Mouse (Mus musculus) erythroblast, embryonic 14.5 days (primary cell): ENCODE results near the gene Chp2. TPM values are rescaled to one million over a fixed set of nuclear protein-coding genes. Genes with fewer than 3 reads are reported as not detected.

ENCODE experiments used
- H3K27me3 ChIP-seq: 2 replicates; pipeline ENCODE4 v1.6.1; 2012; ENCODE audit warnings: inconsistent platforms; ENCODE audit not compliant: control insufficient read depth
- H3K36me3 ChIP-seq: 2 replicates; pipeline ENCODE4 v1.6.1; 2012; ENCODE audit warnings: mild to moderate bottlenecking, inconsistent platforms; ENCODE audit not compliant: control insufficient read depth
- H3K4me1 ChIP-seq: 2 replicates; pipeline ENCODE4 v1.6.1; 2012; ENCODE audit warnings: inconsistent platforms; ENCODE audit not compliant: control insufficient read depth
- H3K4me3 ChIP-seq: replicated peaks from 2 replicates; pipeline ENCODE3; 2012; ENCODE audit warnings: moderate library complexity, mild to moderate bottlenecking, inconsistent platforms
- H3K9me3 ChIP-seq: 2 replicates; pipeline ENCODE4 v1.6.1; 2012; ENCODE audit warnings: low read length, inconsistent platforms, mixed read lengths; ENCODE audit not compliant: control insufficient read depth
- GATA1 ChIP-seq: IDR thresholded peaks from 2 replicates; pipeline ENCODE4 v1.6.1; 2012; ENCODE audit warnings: low read length, inconsistent platforms, mixed read lengths
- TAL1 ChIP-seq: IDR thresholded peaks from 3 replicates; pipeline ENCODE4 v1.6.1; 2012; ENCODE audit warnings: low read length, inconsistent platforms, mixed read lengths
- polyA plus RNA-seq: library from polyadenylated mRNA; stranded (reverse); fragments of >175 nt; gene quantifications from 2 replicates; pipeline ENCODE4 v1.2.3, GENCODE M21; 2012

The Chp2 gene
- polyA plus RNA-seq, 1 experiment: not detected

DNA sequence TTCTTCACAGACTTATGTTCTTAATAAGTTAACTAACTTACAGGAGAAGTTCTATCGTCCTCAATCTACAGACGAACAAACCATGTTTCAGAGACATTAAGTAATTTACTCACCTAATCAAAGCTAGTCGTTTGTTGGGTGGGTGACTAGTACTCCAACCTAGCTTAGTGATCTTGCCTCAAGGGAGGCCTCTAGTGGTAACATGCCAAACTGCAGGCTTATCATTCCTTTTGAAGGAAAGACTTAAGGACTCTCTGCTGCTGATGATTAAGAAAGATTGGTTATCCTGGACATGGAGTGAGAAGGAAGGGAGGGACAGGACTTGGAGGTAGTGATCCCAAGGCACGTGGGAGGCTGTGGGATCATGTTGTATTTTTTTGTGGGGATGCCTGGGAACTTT is 22.0 kb upstream of the Chp2 start:
- no peaks in the 10 kb centered on the region for H3K36me3 ChIP-seq
- H3K4me1 ChIP-seq: peaks cover 8% of the 10 kb centered on the region
- TF ChIP-seq TAL1 (no peak), GATA1 (no peak)
- no peaks in the 10 kb centered on the region for H3K9me3 ChIP-seq
- H3K4me3 ChIP-seq: no peak overlapping the region
- no peaks in the 10 kb centered on the region for H3K27me3 ChIP-seq

DNA sequence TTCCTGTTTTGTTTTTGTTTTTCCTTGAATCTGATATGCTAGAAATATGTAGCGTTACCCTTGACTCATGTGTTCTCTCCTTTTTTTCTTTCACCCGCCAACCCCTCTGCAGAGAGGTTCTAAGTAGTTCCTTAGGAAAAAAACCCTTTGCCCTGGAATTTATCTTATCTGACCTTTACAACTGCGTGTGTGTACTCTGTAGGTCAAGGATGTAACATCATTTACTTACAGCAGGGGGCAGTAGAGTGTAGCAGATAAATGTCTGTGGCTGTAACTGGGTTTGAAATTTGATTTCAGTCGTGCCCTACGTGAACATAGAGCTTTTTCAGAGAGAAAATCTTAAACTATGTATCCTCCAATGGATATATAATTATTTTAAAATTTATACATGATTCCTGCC is 20.0 kb upstream of the Chp2 start:
- H3K4me3 ChIP-seq: no peak overlapping the region
- peaks cover 8% of the 10 kb centered on the region for H3K4me1 ChIP-seq
- H3K36me3 ChIP-seq: no peaks in the 10 kb centered on the region
- no peak for TF ChIP-seq TAL1
- no peaks in the 10 kb centered on the region for H3K9me3 ChIP-seq
- H3K27me3 ChIP-seq: no peaks in the 10 kb centered on the region

DNA sequence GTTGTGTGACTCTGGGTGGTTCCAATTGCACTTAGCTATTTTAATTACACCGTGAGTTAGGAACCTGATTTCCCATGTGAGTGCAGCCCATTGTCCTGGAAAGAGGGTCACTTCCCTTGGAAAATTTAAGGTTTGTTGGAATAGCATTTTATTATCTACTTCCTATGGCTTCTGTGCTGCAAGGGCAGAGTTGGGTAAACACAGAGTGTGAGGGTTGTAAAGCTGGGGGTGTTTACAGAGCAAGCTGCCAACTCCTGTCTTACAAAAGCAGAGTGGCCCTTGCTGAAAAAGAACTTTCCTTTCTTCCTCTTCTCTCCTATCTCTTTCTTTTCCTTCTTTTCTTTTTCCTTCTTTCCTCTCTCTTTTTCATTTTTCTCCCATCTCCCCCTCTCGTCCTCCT is 15.4 kb upstream of the Chp2 start:
- Histone ChIP-seq H3K4me1 (peaks cover 4% of the 10 kb centered on the region), H3K36me3 (no peaks in the 10 kb centered on the region), H3K4me3 (no peak overlapping the region), H3K9me3 (no peaks in the 10 kb centered on the region), H3K27me3 (no peaks in the 10 kb centered on the region)
- TF ChIP-seq TAL1 (no peak), GATA1 (no peak)

DNA sequence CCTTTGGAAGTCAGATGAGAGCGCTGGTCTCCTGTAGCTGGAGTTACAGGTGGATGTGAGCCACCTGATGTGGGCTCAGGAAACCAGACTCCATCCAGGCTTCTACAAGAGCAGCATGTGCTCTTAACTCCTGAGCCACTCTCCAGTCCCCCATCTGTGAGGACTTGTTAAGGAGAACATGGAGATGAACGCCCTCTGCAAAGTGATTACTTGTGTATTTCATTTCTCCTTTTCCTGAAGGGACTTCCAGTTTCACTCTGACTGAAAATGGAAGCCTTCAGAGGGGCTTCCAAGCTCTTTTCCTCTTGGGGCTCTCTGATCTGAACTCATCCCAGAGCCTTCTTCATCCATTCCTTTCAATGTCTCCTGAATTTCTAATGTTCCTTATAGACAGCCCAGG is 13.2 kb upstream of the Chp2 start:
- no peaks in the 10 kb centered on the region for H3K27me3 ChIP-seq
- no peaks in the 10 kb centered on the region for H3K4me1 ChIP-seq
- no peak for TF ChIP-seq GATA1
- no peak for TF ChIP-seq TAL1
- no peak overlapping the region for H3K4me3 ChIP-seq
- no peaks in the 10 kb centered on the region for H3K9me3 ChIP-seq
- H3K36me3 ChIP-seq: no peaks in the 10 kb centered on the region

DNA sequence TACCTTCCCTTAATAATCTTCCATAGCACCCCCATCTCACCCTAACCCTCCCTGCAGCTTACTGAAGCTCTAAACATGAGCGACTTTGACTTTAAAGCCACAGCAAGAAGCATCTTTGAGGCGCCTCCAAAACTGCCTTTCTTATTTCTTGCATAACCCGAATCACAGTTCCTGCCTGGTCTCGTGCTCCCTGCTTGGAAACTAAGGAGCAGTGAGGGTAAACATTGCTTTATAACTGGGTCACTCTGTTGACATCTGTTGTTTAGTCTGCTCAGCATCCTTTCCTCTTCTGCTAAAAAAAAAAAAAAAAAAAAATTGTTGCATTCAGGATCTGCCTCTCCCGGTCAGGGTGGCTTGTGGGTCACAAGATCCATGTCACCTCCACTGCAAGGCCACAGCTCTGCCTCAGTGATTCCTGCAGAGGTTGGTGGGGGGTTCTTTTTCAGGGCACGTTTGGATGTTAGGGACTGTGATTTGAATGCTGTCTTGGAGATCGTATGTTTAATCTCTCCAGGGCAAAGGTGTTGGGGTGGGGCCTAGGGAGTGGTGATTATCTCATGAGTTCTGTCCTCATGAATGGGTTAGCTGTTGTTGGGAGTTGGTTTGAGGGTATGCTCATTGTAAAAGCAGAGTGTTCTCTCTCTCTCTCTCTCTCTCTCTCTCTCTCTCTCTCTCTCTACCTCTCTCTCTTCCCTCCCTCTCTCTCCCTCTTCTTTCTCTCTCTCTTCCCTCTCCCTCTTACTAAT is 10.8 kb upstream of the Chp2 start:
- Histone ChIP-seq H3K27me3 (no peaks in the 10 kb centered on the region), H3K4me1 (no peaks in the 10 kb centered on the region), H3K9me3 (no peaks in the 10 kb centered on the region), H3K36me3 (no peaks in the 10 kb centered on the region), H3K4me3 (no peak overlapping the region)
- TF ChIP-seq TAL1: no peak
- no peak for TF ChIP-seq GATA1

DNA sequence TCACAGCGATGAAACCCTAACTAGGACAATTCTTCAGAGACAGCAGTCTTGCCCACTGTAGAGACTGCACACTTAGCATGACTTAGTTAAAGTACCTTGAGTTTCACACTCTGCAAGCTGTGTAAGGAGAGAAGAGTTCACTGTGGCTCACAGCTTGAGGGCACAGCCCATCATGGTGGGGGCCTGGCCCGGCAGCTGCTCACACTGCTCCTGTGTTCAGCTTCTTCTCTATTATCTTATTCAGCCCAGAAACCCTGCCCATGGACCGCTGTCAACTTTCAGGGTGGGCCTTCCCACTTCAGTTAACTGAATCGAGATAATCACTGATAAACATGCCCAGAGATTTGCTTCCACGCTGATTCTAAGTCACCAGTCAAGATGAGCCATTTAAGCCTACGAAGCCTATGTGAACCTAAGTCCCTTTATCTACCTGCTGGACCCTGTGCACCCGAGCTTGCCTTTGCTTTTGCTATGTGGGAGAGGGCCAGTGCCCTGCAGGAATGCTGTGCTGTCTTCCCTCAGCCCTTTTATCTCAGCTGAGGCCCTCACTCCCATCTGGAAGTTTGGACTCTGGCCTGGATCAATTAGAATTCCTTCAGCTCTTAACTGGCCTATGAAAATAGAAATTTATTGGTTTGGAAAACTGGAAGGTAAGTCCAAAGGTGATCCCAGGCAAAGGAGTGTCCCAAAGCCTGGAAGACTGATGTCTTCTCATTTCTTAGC is 6.9 kb downstream of the Chp2 start:
- no peaks in the 10 kb centered on the region for H3K9me3 ChIP-seq
- H3K36me3 ChIP-seq: no peaks in the 10 kb centered on the region
- TF ChIP-seq GATA1 (no peak), TAL1 (no peak)
- no peak overlapping the region for H3K4me3 ChIP-seq
- H3K27me3 ChIP-seq: no peaks in the 10 kb centered on the region
- no peaks in the 10 kb centered on the region for H3K4me1 ChIP-seq

DNA sequence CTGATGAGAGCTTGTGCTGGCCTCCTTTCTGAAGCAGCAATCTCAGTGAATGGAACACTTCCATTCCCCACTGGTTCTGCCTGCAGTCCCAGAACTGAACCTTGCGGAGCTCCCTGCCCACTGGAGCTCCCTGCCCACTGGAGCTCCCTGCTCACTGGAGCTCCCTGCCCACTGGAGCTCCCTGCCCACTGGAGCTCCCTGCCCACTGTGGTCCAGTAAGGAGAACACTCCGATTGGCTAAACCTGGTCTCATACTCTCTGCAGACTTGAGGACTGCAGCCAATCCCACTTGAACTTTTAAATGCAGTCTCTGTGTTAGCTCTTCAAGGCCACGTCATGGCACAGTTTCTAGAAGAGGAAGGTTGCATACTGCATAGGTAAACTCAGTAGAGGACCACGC is 7.4 kb downstream of the Chp2 start:
- no peak overlapping the region for H3K4me3 ChIP-seq
- no peaks in the 10 kb centered on the region for H3K27me3 ChIP-seq
- H3K36me3 ChIP-seq: no peaks in the 10 kb centered on the region
- TF ChIP-seq TAL1 (no peak), GATA1 (no peak)
- no peaks in the 10 kb centered on the region for H3K4me1 ChIP-seq
- no peaks in the 10 kb centered on the region for H3K9me3 ChIP-seq

DNA sequence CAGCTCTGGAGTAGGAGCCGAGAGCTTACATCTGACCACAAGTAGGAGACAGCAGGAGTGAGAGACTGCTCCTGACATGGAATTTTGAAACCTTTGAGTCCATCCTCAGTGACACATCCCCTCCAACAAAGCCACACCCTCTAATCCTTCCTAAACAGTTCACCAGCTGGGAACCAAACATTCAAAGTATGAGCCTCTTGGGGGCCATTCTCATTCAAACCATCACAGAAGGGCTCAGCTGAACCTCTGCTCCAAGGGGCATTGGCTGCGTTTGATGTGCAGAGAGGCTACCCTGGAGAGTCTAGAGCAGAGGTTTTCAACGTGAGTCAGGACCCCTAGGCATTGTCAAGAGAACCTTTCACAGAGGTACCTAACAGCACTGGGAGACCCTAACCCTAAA is 10.0 kb downstream of the Chp2 start:
- H3K36me3 ChIP-seq: no peaks in the 10 kb centered on the region
- no peaks in the 10 kb centered on the region for H3K4me1 ChIP-seq
- TF ChIP-seq GATA1 (no peak), TAL1 (no peak)
- no peaks in the 10 kb centered on the region for H3K27me3 ChIP-seq
- H3K4me3 ChIP-seq: no peak overlapping the region
- H3K9me3 ChIP-seq: no peaks in the 10 kb centered on the region

DNA sequence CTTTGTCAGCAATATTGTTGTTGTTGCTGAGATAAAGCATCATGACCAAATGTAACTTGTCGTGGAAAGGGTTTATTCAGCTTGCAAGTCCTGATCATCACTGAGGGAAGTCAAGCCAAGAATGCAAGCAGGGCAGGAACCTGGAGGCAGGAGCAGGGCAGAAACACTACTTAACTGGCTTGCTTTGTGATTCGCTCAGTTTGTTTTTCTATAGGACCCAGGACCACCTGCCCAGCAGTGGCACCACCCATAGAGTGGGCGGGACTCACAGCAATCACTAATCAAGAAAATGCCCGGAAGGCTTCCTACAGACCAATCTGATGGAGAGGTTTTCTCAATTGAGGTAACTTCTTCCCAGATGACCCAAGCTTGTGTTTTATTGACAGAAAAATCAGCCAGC is 10.6 kb downstream of the Chp2 start:
- Histone ChIP-seq H3K4me3 (no peak overlapping the region), H3K9me3 (no peaks in the 10 kb centered on the region), H3K4me1 (no peaks in the 10 kb centered on the region), H3K36me3 (no peaks in the 10 kb centered on the region), H3K27me3 (no peaks in the 10 kb centered on the region)
- TF ChIP-seq GATA1 (no peak), TAL1 (no peak)
